Mouse (Mus musculus) large intestine, adult 2 months (tissue): ENCODE measurements around the gene Zfp473. TPM values are rescaled to one million over a fixed set of nuclear protein-coding genes. Genes with fewer than 3 reads are reported as not detected.

Experiments used
- polyA plus RNA-seq: library from polyadenylated mRNA; depleted of rRNA; stranded (reverse); fragments of >200 nt; gene quantifications from 2 replicates; pipeline ENCODE4 v1.2.3, GENCODE M21; 2012; rRNA removed

The Zfp473 gene
- polyA plus RNA-seq, 1 experiment: 0.36 TPM

Other genes with a start within 250 kb of the Zfp473 start
- gene Mybpc2, start 226.4 kb downstream of the Zfp473 start, polyA plus RNA-seq: 0.26 and 0.67 TPM in 2 replicates
- gene Spib, start 219.0 kb downstream of the Zfp473 start, polyA plus RNA-seq: 17.4 and 21.1 TPM in 2 replicates
- 45.2 and 47.0 TPM in 2 replicates for gene Pold1, start 202.2 kb downstream of the Zfp473 start, polyA plus RNA-seq
- gene Nr1h2, start 197.1 kb downstream of the Zfp473 start, polyA plus RNA-seq: 163 and 192 TPM in 2 replicates
- gene Napsa, start 178.7 kb downstream of the Zfp473 start, polyA plus RNA-seq: 20.4 and 22.2 TPM in 2 replicates
- gene Kcnc3, start 160.4 kb downstream of the Zfp473 start, polyA plus RNA-seq: 0.95 and 1.9 TPM in 2 replicates
- gene Myh14, start 80.2 kb downstream of the Zfp473 start, polyA plus RNA-seq: 163 and 237 TPM in 2 replicates
- gene Izumo2, start 42.3 kb downstream of the Zfp473 start, polyA plus RNA-seq: not detected in 2 replicates
- gene Vrk3, start 2.6 kb downstream of the Zfp473 start, polyA plus RNA-seq: 68.3 and 78.0 TPM in 2 replicates
- 50.3 and 51.3 TPM in 2 replicates for gene Nup62, start 65.0 kb upstream of the Zfp473 start, polyA plus RNA-seq
- gene Il4i1, start 65.3 kb upstream of the Zfp473 start, polyA plus RNA-seq: 13.9 and 14.8 TPM in 2 replicates
- 29.8 and 41.4 TPM in 2 replicates for gene Atf5, start 65.6 kb upstream of the Zfp473 start, polyA plus RNA-seq
- gene Akt1s1, start 97.9 kb upstream of the Zfp473 start, polyA plus RNA-seq: 61.3 and 67.2 TPM in 2 replicates
- 44.6 and 49.0 TPM in 2 replicates for gene Tbc1d17, start 98.0 kb upstream of the Zfp473 start, polyA plus RNA-seq
- 52.1 and 57.9 TPM in 2 replicates for gene Pnkp, start 106.1 kb upstream of the Zfp473 start, polyA plus RNA-seq
- 111 and 141 TPM in 2 replicates for gene Ptov1, start 118.7 kb upstream of the Zfp473 start, polyA plus RNA-seq
- 69.4 and 102 TPM in 2 replicates for gene Med25, start 141.7 kb upstream of the Zfp473 start, polyA plus RNA-seq
- gene Fuz, start 145.0 kb upstream of the Zfp473 start, polyA plus RNA-seq: 19.9 and 21.7 TPM in 2 replicates
- 55.6 and 80.7 TPM in 2 replicates for gene Ap2a1, start 178.4 kb upstream of the Zfp473 start, polyA plus RNA-seq
- not detected in 2 replicates for gene Tsks, start 192.2 kb upstream of the Zfp473 start, polyA plus RNA-seq
- gene Cpt1c, start 223.8 kb upstream of the Zfp473 start, polyA plus RNA-seq: 4.2 and 5.9 TPM in 2 replicates
- gene Prmt1, start 235.5 kb upstream of the Zfp473 start, polyA plus RNA-seq: 167 and 188 TPM in 2 replicates
- 107 and 110 TPM in 2 replicates for gene Irf3, start 246.6 kb upstream of the Zfp473 start, polyA plus RNA-seq
- gene Bcl2l12, start 247.7 kb upstream of the Zfp473 start, polyA plus RNA-seq: 20.8 and 23.3 TPM in 2 replicates